Mouse (Mus musculus) heart, embryonic 16.5 days (tissue): ENCODE results near the gene 1700092M07Rik. TPM values are rescaled to one million over a fixed set of nuclear protein-coding genes. Genes with fewer than 3 reads are reported as not detected.

Experiments used
- ATAC-seq: fragments of 200-750 bp; cut with Nextera tagmentation; replicated peaks from 2 replicates; pipeline ENCODE4 v1.8.0; 2017; ENCODE audit warnings: moderate number of reproducible peaks; ENCODE audit not compliant: insufficient read depth, low FRiP score; ENCODE audit errors: extremely low read depth
- H3K27ac ChIP-seq: fragments of 300-500 bp; sonication (generic); 2 replicates; pipeline ENCODE4 v1.5.1; 2014; ENCODE audit warnings: mild to moderate bottlenecking, low read length, control low read depth, moderate library complexity
- H3K27me3 ChIP-seq: fragments of 300-500 bp; sonication (generic); 2 replicates; pipeline ENCODE4 v1.6.1; 2014; ENCODE audit warnings: low read length, mixed read lengths; ENCODE audit not compliant: control insufficient read depth, insufficient read depth
- H3K36me3 ChIP-seq: fragments of 300-500 bp; sonication (generic); 2 replicates; pipeline ENCODE4 v1.6.1; 2014; ENCODE audit not compliant: control insufficient read depth, insufficient read depth
- H3K4me1 ChIP-seq: fragments of 300-500 bp; sonication (generic); 2 replicates; pipeline ENCODE4 v1.6.1; 2014; ENCODE audit warnings: low read length, mixed read lengths; ENCODE audit not compliant: control insufficient read depth, insufficient read depth
- H3K4me2 ChIP-seq: fragments of 300-500 bp; sonication (generic); 2 replicates; pipeline ENCODE4 v1.6.1; 2014; ENCODE audit warnings: low read depth, mild to moderate bottlenecking, control low read depth, low read length
- H3K4me3 ChIP-seq: fragments of 300-500 bp; sonication (generic); 2 replicates; pipeline ENCODE4 v1.5.1; 2014; ENCODE audit warnings: mild to moderate bottlenecking, control low read depth, low read length
- H3K9ac ChIP-seq: fragments of 300-500 bp; sonication (generic); 2 replicates; pipeline ENCODE4 v1.6.1; 2014; ENCODE audit warnings: low read length, control low read depth
- H3K9me3 ChIP-seq: fragments of 300-500 bp; sonication (generic); replicated peaks from 2 replicates; pipeline ENCODE4 v1.6.1; 2016; ENCODE audit warnings: low read length; ENCODE audit not compliant: control insufficient read depth
- WGBS: fragments of 180-500 bp; shearing (Covaris S2); extraction: QIAGEN DNeasy Blood & Tissue Kit; methylation state at CpG from one replicate; pipeline ENCODE4 v1.1.7; 2014; 5-methylcytosine and 5-hydroxymethylcytosine counted together
- polyA plus RNA-seq: library from polyadenylated mRNA; unstranded; fragments of >200 nt; fragmentation: Nextera tagmentation; extraction: Ambion mirVana; gene quantifications from 2 replicates; pipeline ENCODE4 v1.2.1, GENCODE M21; 2015

The 1700092M07Rik gene
- polyA plus RNA-seq, 1 experiment from 2014 or later, result 0.63 TPM

- Histone ChIP-seq H3K9me3 (no peaks in the 10 kb centered on the region), H3K4me3 (no peak overlapping the region), H3K27ac (no peak overlapping the region), H3K4me1 (peaks cover 19% of the 10 kb centered on the region), H3K27me3 (no peaks in the 10 kb centered on the region), H3K4me2 (no peak overlapping the region), H3K9ac (no peak overlapping the region), H3K36me3 (peaks cover 40% of the 10 kb centered on the region)
- 87% methylated on average over 7 of the region's 7 CpGs for WGBS
- ATAC-seq, result no peak
Measured at GRCm38 (mm10) chr19:8706930-8707329, 33.6 kb upstream of the 1700092M07Rik start.

GRCm38 (mm10) chr19:8708954-8709353 lies 31.6 kb upstream of the 1700092M07Rik start:
- no peak overlapping the region for H3K4me3 ChIP-seq
- H3K27me3 ChIP-seq, result no peaks in the 10 kb centered on the region
- no peak overlapping the region for H3K27ac ChIP-seq
- peaks cover 25% of the 10 kb centered on the region for H3K4me1 ChIP-seq
- peaks cover 40% of the 10 kb centered on the region for H3K36me3 ChIP-seq
- 92% methylated on average over 8 of the region's 8 CpGs for WGBS
- no peak overlapping the region for H3K4me2 ChIP-seq
- H3K9me3 ChIP-seq, result no peaks in the 10 kb centered on the region
- ATAC-seq, result no peak
- no peak overlapping the region for H3K9ac ChIP-seq

GRCm38 (mm10) chr19:8710057-8710456 lies 30.5 kb upstream of the 1700092M07Rik start:
- Histone ChIP-seq H3K27ac (peak overlapping the region; percentile 41), H3K9ac (peak overlapping the region; percentile 26; the same call in 1 of the 2 replicates), H3K27me3 (no peaks in the 10 kb centered on the region), H3K9me3 (no peaks in the 10 kb centered on the region), H3K4me3 (no peak overlapping the region), H3K4me1 (peaks cover 29% of the 10 kb centered on the region), H3K36me3 (peaks cover 38% of the 10 kb centered on the region), H3K4me2 (no peak overlapping the region)
- no peak for ATAC-seq
- 80% methylated on average over 2 of the region's 2 CpGs for WGBS

DNA sequence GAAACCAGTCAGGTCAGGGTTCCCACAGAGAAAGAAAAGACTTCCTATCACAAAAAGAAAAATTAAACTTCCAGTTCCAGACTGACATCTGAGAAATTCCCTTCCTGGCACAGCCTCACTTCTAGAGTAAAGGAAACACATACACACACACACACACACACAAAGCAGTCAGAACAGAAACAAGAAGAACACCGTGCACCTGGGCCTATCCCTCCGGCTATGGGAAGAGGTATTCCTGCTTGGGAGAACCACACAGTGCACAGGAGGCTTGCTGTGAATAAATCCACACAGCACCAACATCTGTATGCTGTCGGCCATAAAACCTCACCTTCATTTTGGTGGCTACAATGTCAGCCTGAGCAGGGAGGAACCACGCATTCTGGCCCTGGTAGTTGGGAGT lies 29.0 kb upstream of the 1700092M07Rik start:
- H3K9me3 ChIP-seq, result no peaks in the 10 kb centered on the region
- no peak for ATAC-seq
- H3K27me3 ChIP-seq, result no peaks in the 10 kb centered on the region
- 63% methylated on average over 4 of the region's 4 CpGs for WGBS
- peak overlapping the region; percentile 93 for H3K4me3 ChIP-seq
- peak overlapping the region; percentile 97; the same call in 1 of the 2 replicates for H3K27ac ChIP-seq
- peak overlapping the region; percentile 94; the same call in 1 of the 2 replicates for H3K9ac ChIP-seq
- H3K4me1 ChIP-seq, result peaks cover 29% of the 10 kb centered on the region
- H3K36me3 ChIP-seq, result peaks cover 38% of the 10 kb centered on the region
- peak overlapping the region; percentile 65 for H3K4me2 ChIP-seq

DNA sequence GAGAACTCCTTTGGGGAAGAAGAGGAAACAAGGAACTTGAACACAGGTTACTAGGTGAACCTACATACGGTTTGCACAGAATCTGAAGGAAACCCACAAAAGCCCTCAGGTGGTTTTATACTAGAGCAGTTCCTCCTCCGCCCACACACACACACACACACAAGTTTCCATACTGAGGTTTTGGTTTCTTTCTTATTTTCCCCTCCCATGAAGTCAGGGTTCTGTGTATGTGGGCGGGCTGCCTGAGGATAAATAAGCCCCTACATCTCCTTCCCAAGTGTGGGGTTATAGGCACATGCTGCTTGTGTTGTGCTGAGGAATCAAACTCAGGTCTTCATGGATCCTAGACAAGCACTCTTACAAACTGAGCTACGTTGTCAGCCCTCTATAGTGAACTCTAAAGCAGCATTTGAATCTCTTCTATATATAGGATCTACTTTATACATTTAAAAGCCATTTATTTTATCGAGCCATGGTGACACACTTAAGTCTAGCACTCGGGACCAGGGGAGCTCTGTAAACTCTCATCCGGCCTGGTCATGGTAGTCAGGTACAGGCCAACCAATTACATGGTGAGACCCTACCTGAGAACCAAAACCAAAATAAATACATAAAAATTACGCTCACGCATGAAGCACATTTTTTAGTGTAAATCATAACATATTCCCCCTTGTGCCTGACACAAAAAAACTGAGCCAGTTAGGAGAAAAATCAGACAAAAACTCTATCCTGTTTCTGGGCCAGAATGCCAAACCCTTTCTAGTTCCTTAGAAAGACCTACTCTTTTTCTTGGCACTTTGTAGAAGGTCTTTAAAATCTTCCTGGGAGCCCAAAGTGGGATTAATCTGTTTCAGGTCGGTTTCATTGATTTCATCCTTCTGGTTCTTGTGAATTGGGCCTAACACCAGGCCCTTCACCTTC lies 28.3 kb upstream of the 1700092M07Rik start:
- peaks cover 29% of the 10 kb centered on the region for H3K4me1 ChIP-seq
- no peak for ATAC-seq
- H3K27ac ChIP-seq, result peak overlapping the region; percentile 97
- H3K9ac ChIP-seq, result peak overlapping the region; percentile 94
- peaks cover 31% of the 10 kb centered on the region for H3K36me3 ChIP-seq
- no peaks in the 10 kb centered on the region for H3K9me3 ChIP-seq
- H3K4me3 ChIP-seq, result peak overlapping the region; percentile 93
- H3K27me3 ChIP-seq, result no peaks in the 10 kb centered on the region
- H3K4me2 ChIP-seq, result peak overlapping the region; percentile 65
- 52% methylated on average over 10 of the region's 10 CpGs for WGBS

- Histone ChIP-seq H3K9ac (peak overlapping the region; percentile 94), H3K9me3 (no peaks in the 10 kb centered on the region), H3K36me3 (peaks cover 25% of the 10 kb centered on the region), H3K4me1 (peaks cover 29% of the 10 kb centered on the region), H3K27ac (peak overlapping the region; percentile 97), H3K4me3 (peak overlapping the region; percentile 93), H3K27me3 (no peaks in the 10 kb centered on the region), H3K4me2 (peak overlapping the region; percentile 65)
- peak; percentile 43 for ATAC-seq
- WGBS, result under 1% methylated on average over 13 of the region's 13 CpGs
Measured at GRCm38 (mm10) chr19:8712870-8713305, 27.6 kb upstream of the 1700092M07Rik start.

- Histone ChIP-seq H3K4me3 (peak overlapping the region; percentile 93), H3K4me2 (peak overlapping the region; percentile 65), H3K9me3 (no peaks in the 10 kb centered on the region), H3K27me3 (no peaks in the 10 kb centered on the region), H3K4me1 (peaks cover 29% of the 10 kb centered on the region), H3K36me3 (peaks cover 19% of the 10 kb centered on the region), H3K27ac (peak overlapping the region; percentile 97), H3K9ac (peak overlapping the region; percentile 94)
- ATAC-seq, result peak; percentile 88
- WGBS, result under 1% methylated on average over 51 of the region's 51 CpGs
Measured at GRCm38 (mm10) chr19:8713306-8713996, 27.1 kb upstream of the 1700092M07Rik start.

- peaks cover 12% of the 10 kb centered on the region for H3K36me3 ChIP-seq
- H3K27ac ChIP-seq, result peak overlapping the region; percentile 97
- peak overlapping the region; percentile 93 for H3K4me3 ChIP-seq
- peak overlapping the region; percentile 65 for H3K4me2 ChIP-seq
- ATAC-seq, result 0 out of 2 replicates have a peak, but pooled peaks have one; percentile 4
- WGBS, result 9% methylated on average over 13 of the region's 13 CpGs
- peak overlapping the region; percentile 94 for H3K9ac ChIP-seq
- H3K27me3 ChIP-seq, result no peaks in the 10 kb centered on the region
- peaks cover 29% of the 10 kb centered on the region for H3K4me1 ChIP-seq
- H3K9me3 ChIP-seq, result no peaks in the 10 kb centered on the region
Measured at GRCm38 (mm10) chr19:8713997-8714652, 26.4 kb upstream of the 1700092M07Rik start.
